Mouse (Mus musculus) mouse embryonic stem cell (cell line): ENCODE measurements around the gene Padi4.

Experiments
- in situ Hi-C, 2 experiments: fragments of 300-500 bp; cut with MboI; formaldehyde crosslinking; loops; 1 replicate in 1 of 2; 3 replicates in 1 of 2; pipeline ENCODE4 v1.14.3; 2019 to 2020; ENCODE audit warnings: low sequenced_read_pairs in 2 of 2, low pct_unique_long_range_greater_than_20kb in 1 of 2, mixed read lengths in 1 of 2; ENCODE audit not compliant: unreplicated experiment in 1 of 2

The Padi4 gene

GRCm38 (mm10) chr4:140761601-140762000 is 12.4 kb downstream of the Padi4 start:
- in situ Hi-C loops: no loop called here

GRCm38 (mm10) chr4:140755811-140756210 is 18.2 kb downstream of the Padi4 start:
- in situ Hi-C loops: no loop called here

GRCm38 (mm10) chr4:140753366-140753765 is 20.7 kb downstream of the Padi4 start:
- in situ Hi-C loops: no loop called here

- in situ Hi-C loops: no loop called here
Observed at GRCm38 (mm10) chr4:140750328-140750727, 23.7 kb downstream of the Padi4 start.

GRCm38 (mm10) chr4:140747978-140748377 is 26.1 kb downstream of the Padi4 start:
- in situ Hi-C loops: loop anchor here in 1 of 2 experiments (10.0 kb wide), 1 partner anchor 153 kb away; no protein-coding TSS in a partner anchor

- in situ Hi-C loops: loop anchor here in 1 of 2 experiments (10.0 kb wide), 1 partner anchor 150 kb away; no protein-coding TSS in a partner anchor
Observed at GRCm38 (mm10) chr4:140744654-140745053, 29.4 kb downstream of the Padi4 start.

GRCm38 (mm10) chr4:140743086-140743485 is 30.9 kb downstream of the Padi4 start:
- in situ Hi-C loops: loop anchor here in 1 of 2 experiments (10.0 kb wide), 1 partner anchor 148 kb away; no protein-coding TSS in a partner anchor

GRCm38 (mm10) chr4:140742543-140742942 is 31.5 kb downstream of the Padi4 start, which contains the start of gene Padi6:
TSS of gene Padi6 (minus strand) at chr4:140742643.
- in situ Hi-C loops: loop anchor here in 1 of 2 experiments (10.0 kb wide), 1 partner anchor 148 kb away; no protein-coding TSS in a partner anchor

- in situ Hi-C loops: loop anchor here in 1 of 2 experiments (10.0 kb wide), 1 partner anchor 147 kb away; no protein-coding TSS in a partner anchor
Observed at GRCm38 (mm10) chr4:140741401-140741800, 32.6 kb downstream of the Padi4 start.

- in situ Hi-C loops: loop anchor here in 1 of 2 experiments (10.0 kb wide), 1 partner anchor 146 kb away; no protein-coding TSS in a partner anchor
Observed at GRCm38 (mm10) chr4:140740655-140741054, 33.4 kb downstream of the Padi4 start.

- in situ Hi-C loops: no loop called here
Observed at GRCm38 (mm10) chr4:140732871-140733270, 41.2 kb downstream of the Padi4 start.

GRCm38 (mm10) chr4:140731654-140732053 is 42.4 kb downstream of the Padi4 start:
- in situ Hi-C loops: no loop called here

GRCm38 (mm10) chr4:140726907-140727306 is 47.1 kb downstream of the Padi4 start:
- in situ Hi-C loops: no loop called here

- in situ Hi-C loops: no loop called here
Observed at GRCm38 (mm10) chr4:140724739-140725138, 49.3 kb downstream of the Padi4 start.

GRCm38 (mm10) chr4:140723801-140724200 is 50.2 kb downstream of the Padi4 start:
- in situ Hi-C loops: no loop called here

- in situ Hi-C loops: no loop called here
Observed at GRCm38 (mm10) chr4:140723192-140723591, 50.8 kb downstream of the Padi4 start.

GRCm38 (mm10) chr4:140722710-140723109 is 51.3 kb downstream of the Padi4 start:
- in situ Hi-C loops: no loop called here

GRCm38 (mm10) chr4:140721968-140722490 is 52.0 kb downstream of the Padi4 start:
- in situ Hi-C loops: no loop called here

- in situ Hi-C loops: no loop called here
Observed at GRCm38 (mm10) chr4:140720091-140720490, 53.9 kb downstream of the Padi4 start.

GRCm38 (mm10) chr4:140718436-140718835 is 55.6 kb downstream of the Padi4 start:
- in situ Hi-C loops: no loop called here
